Mouse (Mus musculus) bone marrow macrophage, adult 2 months (primary cell): ENCODE results near the gene Gm26620.

Experiments used
- CTCF ChIP-seq: IDR thresholded peaks from 2 replicates; pipeline ENCODE4 v1.5.1; 2012; ENCODE audit warnings: low read depth, mild to moderate bottlenecking, low read length, moderate library complexity
- POLR2A ChIP-seq: IDR thresholded peaks from 2 replicates; pipeline ENCODE4 v1.6.1; 2012; ENCODE audit warnings: mild to moderate bottlenecking, low read depth, low read length, borderline replicate concordance

GRCm38 (mm10) chr1:170871402-170871801 lies 13.5 kb upstream of the Gm26620 start:
- no peak for TF ChIP-seq CTCF
- TF ChIP-seq POLR2A = no peak
